Mouse (Mus musculus) embryonic fibroblast, embryonic 13.5 days (primary cell): ENCODE measurements at regions not wholly inside any gene's neighbourhood (a gene's known extent, or its start where the extent isn't known, plus 50 kb on each side); places are given as distances from the start of the nearest gene placed in this dataset.

ENCODE experiments used
- CTCF ChIP-seq: IDR thresholded peaks from 2 replicates; pipeline ENCODE4 v1.5.1; 2011; ENCODE audit warnings: mild to moderate bottlenecking, control low read depth, low read length, moderate library complexity, borderline replicate concordance; ENCODE audit not compliant: insufficient read depth
- POLR2A ChIP-seq: IDR thresholded peaks from 2 replicates; pipeline ENCODE4 v1.6.1; 2011; ENCODE audit warnings: low read depth, mild to moderate bottlenecking, control low read depth, low read length, moderate library complexity

DNA sequence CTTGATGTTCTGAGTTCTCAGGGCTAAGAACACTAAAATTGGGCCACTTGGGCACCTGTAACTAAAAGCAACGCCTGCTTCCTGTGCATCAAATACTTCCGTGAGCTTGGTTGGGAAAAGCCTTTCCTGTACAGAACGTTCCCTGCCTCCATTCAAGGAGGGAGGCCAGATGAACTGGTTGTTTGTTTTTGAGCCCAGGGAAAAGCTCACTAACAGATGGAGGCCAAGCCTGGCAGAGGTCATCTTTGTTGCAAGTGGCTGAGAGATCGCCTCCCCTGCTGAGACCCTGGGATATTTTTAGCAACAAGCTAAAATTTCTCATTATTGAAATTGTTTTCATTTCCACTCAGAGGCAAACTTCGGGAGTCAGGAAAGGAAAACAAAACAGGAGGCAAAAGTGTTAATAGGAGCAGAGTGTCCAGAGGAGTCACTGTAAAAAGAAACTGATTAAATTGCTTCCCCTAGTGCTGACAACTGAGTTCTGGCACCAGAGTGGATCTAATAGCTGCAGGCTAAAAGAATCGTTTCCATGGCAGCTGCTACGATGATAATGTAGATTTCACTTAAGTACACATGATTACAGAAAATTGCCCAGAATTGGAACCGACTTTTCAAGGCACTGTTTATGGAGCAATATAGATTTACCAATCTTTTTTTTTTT, 242.6 kb downstream of the Ccdc91 start:
- TF ChIP-seq CTCF (no peak), POLR2A (no peak)
